27 mouse cellular contexts compared by ENCODE assay signal in the genomic region with DNA sequence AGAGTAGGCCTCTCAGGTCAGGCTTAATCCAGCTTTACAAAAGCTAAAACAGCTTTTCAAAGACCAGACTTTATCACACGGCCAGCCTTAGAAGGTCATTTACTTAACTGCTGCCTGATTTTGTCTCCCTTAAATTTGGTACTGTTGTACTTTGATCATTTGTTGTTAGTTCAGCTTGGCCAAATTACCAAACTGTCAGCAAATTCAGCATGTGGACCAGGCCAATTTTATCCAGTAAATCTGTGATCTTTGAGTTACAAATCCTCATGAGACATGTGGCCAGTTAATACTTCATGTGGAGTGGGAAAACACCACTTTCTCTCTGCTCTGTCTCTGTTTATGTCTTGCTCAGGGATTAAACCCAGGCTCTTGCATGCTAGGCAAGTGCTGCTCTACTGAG. TPM values are rescaled to one million over a fixed set of nuclear protein-coding genes. Genes with fewer than 3 reads are reported as not detected.
DNase-seq lines count a peak whose midpoint lies in the region; ATAC-seq and TF ChIP-seq lines count a peak whose summit lies in the region.
"Had no signal": no experiment of that assay in that cellular context is flagged by ENCODE, and none has a peak within 500 bp of the region (broad histone marks: within the 10 kb centered on the region; RNA-seq: fewer than 3 reads in every experiment).

No protein-coding gene starts in this region.

- no peak for TF ChIP-seq POLR2A in liver, adult 2 months (IDR thresholded peaks at IDR 0.05; ENCODE audit: extremely low read depth, insufficient read depth, low read length)

- TF ChIP-seq CTCF in liver, adult 2 months (IDR thresholded peaks at IDR 0.05; ENCODE audit: low read depth, low read length) = no peak
- TF ChIP-seq CTCF in liver, postnatal 0 days (IDR thresholded peaks at IDR 0.05; ENCODE audit: low read depth) = no peak

- peak overlapping the region; percentile 83 for H3K4me3 ChIP-seq in erythroblast, embryonic 14.5 days (replicated peaks)
- no peak overlapping the region for H3K4me3 ChIP-seq in liver, adult 2 months (ENCODE audit: insufficient read depth, low read depth, low read length)
- H3K4me3 ChIP-seq in liver, embryonic 13.5 days (replicated peaks) = no peak overlapping the region
- H3K4me3 ChIP-seq in liver, postnatal 0 days (ENCODE audit: low read depth, low read length) = no peak overlapping the region
- H3K4me3 ChIP-seq: embryonic facial prominence, embryonic 10.5 days; embryonic facial prominence, embryonic 13.5 days; heart, embryonic 12.5 days; heart, embryonic 15.5 days; hindbrain, embryonic 10.5 days; hindbrain, embryonic 13.5 days had no signal

- peaks cover 13% of the 10 kb centered on the region; the same call in 1 of the 2 replicates for H3K79me2 ChIP-seq in liver, adult 2 months (ENCODE audit: control insufficient read depth, insufficient read depth, low read length)

- H3K9me3 ChIP-seq in erythroblast, embryonic 14.5 days (ENCODE audit: control insufficient read depth, low read length) = no peaks in the 10 kb centered on the region
- H3K9me3 ChIP-seq in liver, embryonic 13.5 days (replicated peaks) = no peaks in the 10 kb centered on the region
- H3K9me3 ChIP-seq in liver, postnatal 0 days (ENCODE audit: low read length) = no peaks in the 10 kb centered on the region
- H3K9me3 ChIP-seq: embryonic facial prominence, embryonic 10.5 days; embryonic facial prominence, embryonic 13.5 days; heart, embryonic 12.5 days; heart, embryonic 15.5 days; hindbrain, embryonic 10.5 days; hindbrain, embryonic 13.5 days had no signal

- DNase-seq in liver, adult 2 months (ENCODE audit: extremely low read depth, low read depth, low spot score) = peak; percentile 96
- DNase-seq in liver = no peak
- no peak for DNase-seq in liver, embryonic 13.5 days
- no peak for DNase-seq in liver, postnatal 0 days
- no peak for DNase-seq in gastrocnemius, adult 18-20 months (ENCODE audit: low spot score)
- DNase-seq: adrenal gland, adult 8-10 months; adrenal gland, postnatal 25 days; cerebellum, adult 11-12 months; cerebellum, adult 8-10 months; cerebellum, postnatal 10 days; cerebellum, postnatal 36 days; embryo, embryonic 11 days; forebrain, postnatal 0 days; gastrocnemius, postnatal 25 days; heart, adult 18-20 months; heart, postnatal 10 days; heart, postnatal 36 days had no signal

- H3K9ac ChIP-seq in liver, adult 2 months (ENCODE audit: low read depth, low read length) = no peak overlapping the region
- H3K9ac ChIP-seq in liver, embryonic 13.5 days = peak overlapping the region; percentile 46; the same call in 1 of the 2 replicates
- no peak overlapping the region for H3K9ac ChIP-seq in liver, postnatal 0 days (replicated peaks)
- H3K9ac ChIP-seq: embryonic facial prominence, embryonic 13.5 days; forebrain, postnatal 0 days; heart, embryonic 12.5 days; heart, embryonic 15.5 days; hindbrain, embryonic 13.5 days had no signal

- H3K27me3 ChIP-seq in erythroblast, embryonic 14.5 days (ENCODE audit: control insufficient read depth) = no peaks in the 10 kb centered on the region
- H3K27me3 ChIP-seq in liver, adult 2 months (ENCODE audit: control insufficient read depth, insufficient read depth, low read length) = no peaks in the 10 kb centered on the region
- no peaks in the 10 kb centered on the region for H3K27me3 ChIP-seq in liver, embryonic 13.5 days
- no peaks in the 10 kb centered on the region for H3K27me3 ChIP-seq in liver, postnatal 0 days (ENCODE audit: insufficient read depth, low read length)
- H3K27me3 ChIP-seq: embryonic facial prominence, embryonic 13.5 days; heart, embryonic 12.5 days; heart, embryonic 15.5 days; hindbrain, embryonic 13.5 days had no signal

- H3K4me2 ChIP-seq in liver, embryonic 13.5 days = peak overlapping the region; percentile 78
- H3K4me2 ChIP-seq in liver, postnatal 0 days (ENCODE audit: low read depth, low read length) = 0 out of 2 replicates have a peak overlapping the region, but pooled peaks have one; percentile 79
- H3K4me2 ChIP-seq: embryonic facial prominence, embryonic 13.5 days; heart, embryonic 12.5 days; heart, embryonic 15.5 days; hindbrain, embryonic 13.5 days had no signal

- H3K4me1 ChIP-seq in erythroblast, embryonic 14.5 days (ENCODE audit: control insufficient read depth) = peaks cover 70% of the 10 kb centered on the region
- peaks cover 13% of the 10 kb centered on the region for H3K4me1 ChIP-seq in liver, adult 2 months (ENCODE audit: control insufficient read depth, insufficient read depth, low read length)
- H3K4me1 ChIP-seq in liver, embryonic 13.5 days (replicated peaks) = peaks cover 60% of the 10 kb centered on the region
- peaks cover 20% of the 10 kb centered on the region for H3K4me1 ChIP-seq in liver, postnatal 0 days (ENCODE audit: insufficient read depth)

- peak overlapping the region; percentile 79 for H3K27ac ChIP-seq in liver, adult 2 months (replicated peaks; ENCODE audit: insufficient read depth, low read depth, low read length)
- H3K27ac ChIP-seq in liver, embryonic 13.5 days = peak overlapping the region; percentile 99
- H3K27ac ChIP-seq in liver, postnatal 0 days (ENCODE audit: low read depth) = no peak overlapping the region
- H3K27ac ChIP-seq: embryonic facial prominence, embryonic 10.5 days; embryonic facial prominence, embryonic 13.5 days; heart, embryonic 15.5 days; hindbrain, embryonic 10.5 days; hindbrain, embryonic 13.5 days had no signal

- WGBS in liver, adult 2 months = 16% methylated on average over 1 of the region's 1 CpGs
- 57% methylated on average over 1 of the region's 1 CpGs for WGBS in liver, embryonic 13.5 days (ENCODE audit: insufficient replicate concordance)
- WGBS in liver, postnatal 0 days (ENCODE audit: insufficient replicate concordance) = 58% methylated on average over 1 of the region's 1 CpGs

- no peak for TF ChIP-seq EP300 in liver, postnatal 0 days (IDR thresholded peaks at IDR 0.05; ENCODE audit: low read depth)

- no peak for ATAC-seq in erythroblast, adult 5-6 weeks (replicated peaks; ENCODE audit: low FRiP score, poor library complexity, severe bottlenecking)
- no peak for ATAC-seq in liver, embryonic 13.5 days (ENCODE audit: low read depth)
- no peak for ATAC-seq in liver, postnatal 0 days
- ATAC-seq: activated CD4-positive, CD25-positive, alpha-beta regulatory T cell, adult 4 months; forebrain, embryonic 14.5 days; forebrain, postnatal 0 days had no signal

- peaks cover 69% of the 10 kb centered on the region for H3K36me3 ChIP-seq in erythroblast, embryonic 14.5 days (ENCODE audit: control insufficient read depth)
- peaks cover 27% of the 10 kb centered on the region for H3K36me3 ChIP-seq in liver, adult 2 months (ENCODE audit: control insufficient read depth, insufficient read depth, low read length)
- H3K36me3 ChIP-seq in liver, embryonic 13.5 days = peaks cover 62% of the 10 kb centered on the region
- peaks cover 50% of the 10 kb centered on the region for H3K36me3 ChIP-seq in liver, postnatal 0 days (replicated peaks; ENCODE audit: insufficient read depth, low read length)

RNA-seq across cellular contexts. Expression of a gene that starts 2.6 kb away (rescaled TPM):
- polyA plus RNA-seq in erythroblast, embryonic 14.5 days (2012) = 2.4 and 3.2 TPM in 2 replicates
- total RNA-seq in erythroblast, adult 5-6 weeks (2015; ENCODE audit: low replicate concordance) = 28.0 and 28.6 TPM in 2 replicates
- total RNA-seq in erythroblast, adult 5-6 weeks (2017; ENCODE audit: low replicate concordance) = 37.1 and 45.3 TPM in 2 replicates
- total RNA-seq in liver, adult 2 months (2014; rRNA removed) = 48.1 and 51.5 TPM in 2 replicates
- 32.5 and 38.5 TPM in 2 replicates for polyA plus RNA-seq in liver, adult 2 months (2012; rRNA removed)
- polyA plus RNA-seq in liver, embryonic 13.5 days (2015; fragmentation: Nextera tagmentation; extraction: Ambion mirVana) = 95.3 and 97.0 TPM in 2 replicates
- 51.4 and 51.7 TPM in 2 replicates for polyA plus RNA-seq in liver, postnatal 0 days (2015; fragmentation: Nextera tagmentation; extraction: Ambion mirVana)
- 10 to 100 TPM; 13.6 TPM for total RNA-seq in gastrocnemius, adult 18-20 months (2021)

RNA-seq across cellular contexts. Expression of a gene that starts 2.8 kb away (rescaled TPM):
- polyA plus RNA-seq in erythroblast, embryonic 14.5 days (2012) = 3.4 and 5.4 TPM in 2 replicates
- total RNA-seq in erythroblast, adult 5-6 weeks (2015; ENCODE audit: low replicate concordance) = 33.4 and 68.6 TPM in 2 replicates
- 34.3 and 48.2 TPM in 2 replicates for total RNA-seq in erythroblast, adult 5-6 weeks (2017; ENCODE audit: low replicate concordance)
- 26.9 and 28.9 TPM in 2 replicates for total RNA-seq in liver, adult 2 months (2014; rRNA removed)
- polyA plus RNA-seq in liver, adult 2 months (2012; rRNA removed) = 11.6 and 14.3 TPM in 2 replicates
- 67.4 and 78.9 TPM in 2 replicates for polyA plus RNA-seq in liver, embryonic 13.5 days (2015; fragmentation: Nextera tagmentation; extraction: Ambion mirVana)
- polyA plus RNA-seq in liver, postnatal 0 days (2015; fragmentation: Nextera tagmentation; extraction: Ambion mirVana) = 31.6 and 33.1 TPM in 2 replicates
- 10 to 100 TPM; 31.7 to 33.8 TPM for total RNA-seq in gastrocnemius, adult 18-20 months (2021)

RNA-seq across cellular contexts. Expression of a gene that starts 10.2 kb away (rescaled TPM):
- polyA plus RNA-seq in erythroblast, embryonic 14.5 days (2012) = 16.1 and 18.2 TPM in 2 replicates
- 72.8 and 93.0 TPM in 2 replicates for total RNA-seq in erythroblast, adult 5-6 weeks (2015; ENCODE audit: low replicate concordance)
- total RNA-seq in erythroblast, adult 5-6 weeks (2017; ENCODE audit: low replicate concordance) = 10.1 and 11.7 TPM in 2 replicates
- total RNA-seq in liver, adult 2 months (2014; rRNA removed) = 39.0 and 51.7 TPM in 2 replicates
- polyA plus RNA-seq in liver, adult 2 months (2012; rRNA removed) = 128 and 152 TPM in 2 replicates
- 321 and 342 TPM in 2 replicates for polyA plus RNA-seq in liver, embryonic 13.5 days (2015; fragmentation: Nextera tagmentation; extraction: Ambion mirVana)
- 135 TPM in 2 replicates for polyA plus RNA-seq in liver, postnatal 0 days (2015; fragmentation: Nextera tagmentation; extraction: Ambion mirVana)
- total RNA-seq in gastrocnemius, adult 18-20 months (2021) = 100 to 1,000 TPM; 120 TPM

RNA-seq across cellular contexts. Expression of a gene that starts 31.7 kb away (rescaled TPM):
- 0.11 and 0.27 TPM in 2 replicates for polyA plus RNA-seq in erythroblast, embryonic 14.5 days (2012)
- total RNA-seq in erythroblast, adult 5-6 weeks (2015; ENCODE audit: low replicate concordance) = 2.3 and 3.3 TPM in 2 replicates
- total RNA-seq in erythroblast, adult 5-6 weeks (2017; ENCODE audit: low replicate concordance) = 5.6 and 6.6 TPM in 2 replicates
- 7.8 and 9.0 TPM in 2 replicates for total RNA-seq in liver, adult 2 months (2014; rRNA removed)
- polyA plus RNA-seq in liver, adult 2 months (2012; rRNA removed) = 13.8 and 22.0 TPM in 2 replicates
- polyA plus RNA-seq in liver, embryonic 13.5 days (2015; fragmentation: Nextera tagmentation; extraction: Ambion mirVana) = 7.5 and 10.2 TPM in 2 replicates
- 2.7 and 3.5 TPM in 2 replicates for polyA plus RNA-seq in liver, postnatal 0 days (2015; fragmentation: Nextera tagmentation; extraction: Ambion mirVana)
- 1 to 10 TPM; 6.1 to 7.6 TPM for total RNA-seq in gastrocnemius, adult 18-20 months (2021)

RNA-seq across cellular contexts. Expression of a gene that starts 46.8 kb away (rescaled TPM):
- polyA plus RNA-seq in erythroblast, embryonic 14.5 days (2012) = 0.35 and 0.60 TPM in 2 replicates
- 10.0 and 14.6 TPM in 2 replicates for total RNA-seq in erythroblast, adult 5-6 weeks (2015; ENCODE audit: low replicate concordance)
- total RNA-seq in erythroblast, adult 5-6 weeks (2017; ENCODE audit: low replicate concordance) = 18.7 and 20.6 TPM in 2 replicates
- total RNA-seq in liver, adult 2 months (2014; rRNA removed) = 7.8 and 9.7 TPM in 2 replicates
- polyA plus RNA-seq in liver, adult 2 months (2012; rRNA removed) = 2.7 and 3.0 TPM in 2 replicates
- 22.6 and 25.4 TPM in 2 replicates for polyA plus RNA-seq in liver, embryonic 13.5 days (2015; fragmentation: Nextera tagmentation; extraction: Ambion mirVana)
- 10.8 and 10.9 TPM in 2 replicates for polyA plus RNA-seq in liver, postnatal 0 days (2015; fragmentation: Nextera tagmentation; extraction: Ambion mirVana)
- total RNA-seq in gastrocnemius, adult 18-20 months (2021) = 1 to 10 TPM; 5.0 to 6.7 TPM
